Mouse (Mus musculus) cerebellum, adult 2 months (tissue): ENCODE measurements around the gene Ccdc149.

Source experiments
- CTCF ChIP-seq: fragments of 200-500 bp; IDR thresholded peaks from 2 replicates; pipeline ENCODE4 v1.5.1; 2011; ENCODE audit warnings: low read depth, mild to moderate bottlenecking, control low read depth, low read length, moderate library complexity, borderline replicate concordance; ENCODE audit not compliant: insufficient read depth
- POLR2A ChIP-seq: fragments of 200-500 bp; IDR thresholded peaks from 2 replicates; pipeline ENCODE4 v1.6.1; 2011; ENCODE audit warnings: low read length, control low read depth, borderline replicate concordance; ENCODE audit not compliant: insufficient read depth

DNA sequence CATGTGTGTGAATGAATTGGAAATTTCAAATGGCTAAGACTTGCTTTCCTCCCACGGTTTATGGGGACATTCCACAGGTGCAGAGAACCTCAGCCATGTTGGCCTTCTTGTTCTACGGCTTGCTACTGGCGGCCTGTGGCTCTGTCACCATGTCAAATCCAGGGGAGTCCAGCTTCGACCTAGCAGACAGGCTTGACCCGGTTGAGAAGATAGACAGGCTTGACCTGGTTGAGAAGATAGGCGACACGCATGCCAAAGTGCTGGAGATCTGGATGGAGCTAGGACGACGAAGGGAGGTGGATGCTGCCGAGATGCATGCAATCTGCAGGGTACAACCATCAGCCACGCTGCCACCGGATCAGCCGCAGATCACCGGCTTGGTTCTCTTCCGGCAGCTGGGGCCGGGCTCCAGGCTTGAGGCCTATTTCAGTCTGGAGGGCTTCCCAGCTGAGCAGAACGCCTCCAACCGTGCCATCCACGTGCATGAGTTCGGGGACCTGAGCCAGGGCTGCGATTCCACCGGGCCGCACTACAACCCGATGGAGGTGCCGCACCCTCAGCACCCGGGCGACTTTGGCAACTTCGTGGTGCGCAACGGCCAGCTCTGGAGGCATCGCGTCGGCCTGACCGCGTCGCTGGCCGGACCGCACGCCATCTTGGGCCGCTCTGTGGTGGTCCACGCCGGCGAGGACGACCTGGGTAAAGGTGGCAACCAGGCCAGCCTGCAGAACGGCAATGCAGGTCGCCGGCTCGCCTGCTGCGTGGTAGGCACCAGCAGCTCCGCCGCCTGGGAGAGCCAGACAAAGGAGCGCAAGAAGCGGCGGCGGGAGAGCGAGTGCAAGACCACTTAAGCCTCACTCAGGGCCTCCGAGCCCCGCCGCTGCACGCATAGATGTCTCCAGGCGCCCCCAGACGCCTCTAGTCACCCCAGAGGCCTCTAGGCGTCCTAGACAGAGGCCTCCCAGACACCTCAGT, 103.2 kb downstream of the Ccdc149 start:
- no peak for TF ChIP-seq CTCF
- no peak for TF ChIP-seq POLR2A
